Mouse (Mus musculus) midbrain, embryonic 11.5 days (tissue): Measurements from ENCODE around the gene Otor. TPM values are rescaled to one million over a fixed set of nuclear protein-coding genes. Genes with fewer than 3 reads are reported as not detected.

ENCODE experiments used
- ATAC-seq: fragments of 200-750 bp; cut with Nextera tagmentation; 2 replicates; pipeline ENCODE4 v1.8.0; 2017; ENCODE audit warnings: moderate TSS enrichment, moderate library complexity; ENCODE audit not compliant: low FRiP score
- DNase-seq: peaks from one replicate; pipeline ENCODE4 v3.0.0; 2015; ENCODE audit warnings: low spot score; ENCODE audit errors: missing footprints
- H3K27ac ChIP-seq: fragments of 300-500 bp; sonication (generic); 2 replicates; pipeline ENCODE4 v1.5.1; 2014; ENCODE audit warnings: low read depth, low read length
- H3K27me3 ChIP-seq: fragments of 300-500 bp; sonication (generic); 2 replicates; pipeline ENCODE4 v1.6.1; 2014; ENCODE audit warnings: mild to moderate bottlenecking, low read length, moderate library complexity, mixed read lengths; ENCODE audit not compliant: control insufficient read depth, insufficient read depth
- H3K36me3 ChIP-seq: fragments of 300-500 bp; sonication (generic); 2 replicates; pipeline ENCODE4 v1.6.1; 2014; ENCODE audit warnings: mild to moderate bottlenecking, low read length, moderate library complexity, mixed read lengths; ENCODE audit not compliant: control insufficient read depth, insufficient read depth
- H3K4me1 ChIP-seq: fragments of 300-500 bp; sonication (generic); 2 replicates; pipeline ENCODE4 v1.6.1; 2014; ENCODE audit warnings: low read length; ENCODE audit not compliant: control insufficient read depth, insufficient read depth
- H3K4me2 ChIP-seq: fragments of 300-500 bp; sonication (generic); 2 replicates; pipeline ENCODE4 v1.6.1; 2014; ENCODE audit warnings: mild to moderate bottlenecking, moderate library complexity
- H3K4me3 ChIP-seq: fragments of 300-500 bp; sonication (generic); 2 replicates; pipeline ENCODE4 v1.5.1; 2014; ENCODE audit warnings: low read depth, low read length
- H3K9ac ChIP-seq: fragments of 300-500 bp; sonication (generic); 2 replicates; pipeline ENCODE4 v1.6.1; 2014; ENCODE audit warnings: low read length
- H3K9me3 ChIP-seq: fragments of 300-500 bp; sonication (generic); 2 replicates; pipeline ENCODE4 v1.6.1; 2016; ENCODE audit warnings: low read length; ENCODE audit not compliant: control insufficient read depth
- WGBS: fragments of 180-500 bp; shearing (Covaris S2); extraction: QIAGEN DNeasy Blood & Tissue Kit; methylation state at CpG from one replicate; pipeline ENCODE4 v1.1.7; 2014; 5-methylcytosine and 5-hydroxymethylcytosine counted together
- polyA plus RNA-seq: library from polyadenylated mRNA; unstranded; fragments of >200 nt; fragmentation: Nextera tagmentation; extraction: Ambion mirVana; gene quantifications from 2 replicates; pipeline ENCODE4 v1.2.1, GENCODE M21; 2014

Otor gene
- 1.5 and 1.9 TPM in 2 replicates for polyA plus RNA-seq

- no peak within 1 kb of the TSS for H3K9ac ChIP-seq
- WGBS, result 79% methylated on average over 8 of the region's 8 CpGs
- no peaks in the 10 kb centered on the region for H3K36me3 ChIP-seq
- 0 out of 2 replicates have a peak, but pooled peaks cover 2% of the 10 kb centered on the region for H3K4me1 ChIP-seq
- no peak within 1 kb of the TSS for H3K27ac ChIP-seq
- H3K27me3 ChIP-seq, result no peaks in the 10 kb centered on the region
- H3K4me3 ChIP-seq, result no peak within 1 kb of the TSS
- no peak for DNase-seq
- ATAC-seq, result no peak
- H3K4me2 ChIP-seq, result no peak within 1 kb of the TSS
- H3K9me3 ChIP-seq, result no peaks in the 10 kb centered on the region
Observed at GRCm38 (mm10) chr2:143078198-143078851, at the start of gene Otor. Otor (plus strand) TSS chr2:143078473.

GRCm38 (mm10) chr2:143031283-143031682, 47.0 kb upstream of the Otor start:
- Histone ChIP-seq H3K27ac (no peak overlapping the region), H3K9me3 (no peaks in the 10 kb centered on the region), H3K9ac (no peak overlapping the region), H3K27me3 (no peaks in the 10 kb centered on the region; the same call in 1 of the 2 replicates), H3K4me2 (no peak overlapping the region), H3K36me3 (no peaks in the 10 kb centered on the region), H3K4me3 (no peak overlapping the region), H3K4me1 (peaks cover 9% of the 10 kb centered on the region)
- no peak for DNase-seq
- no peak for ATAC-seq
- WGBS, result 96% methylated on average over 1 of the region's 1 CpGs

- 19% methylated on average over 10 of the region's 10 CpGs for WGBS
- Histone ChIP-seq H3K27ac (peak overlapping the region; percentile 62), H3K4me2 (peak overlapping the region; percentile 17)
Observed at GRCm38 (mm10) chr2:143032378-143033255, 45.7 kb upstream of the Otor start.

GRCm38 (mm10) chr2:143034350-143035085, 43.8 kb upstream of the Otor start:
- 83% methylated on average over 7 of the region's 7 CpGs for WGBS

More at GRCm38 (mm10) chr2:143032378-143033255, 45.7 kb upstream of the Otor start:
- peak; percentile 90 for DNase-seq
- no peaks in the 10 kb centered on the region for H3K9me3 ChIP-seq
- H3K9ac ChIP-seq, result no peak overlapping the region
- peaks cover 9% of the 10 kb centered on the region for H3K4me1 ChIP-seq
- H3K4me3 ChIP-seq, result no peak overlapping the region
- H3K27me3 ChIP-seq, result no peaks in the 10 kb centered on the region; the same call in 1 of the 2 replicates
- peak; percentile 85 for ATAC-seq
- no peaks in the 10 kb centered on the region for H3K36me3 ChIP-seq

GRCm38 (mm10) chr2:143035086-143035593, 43.1 kb upstream of the Otor start:
- WGBS, result 79% methylated on average over 10 of the region's 10 CpGs
- DNase-seq, result no peak
- H3K27ac ChIP-seq, result no peak overlapping the region

More at GRCm38 (mm10) chr2:143034350-143035085, 43.8 kb upstream of the Otor start:
- peaks cover 9% of the 10 kb centered on the region for H3K4me1 ChIP-seq
- H3K4me3 ChIP-seq, result no peak overlapping the region
- no peak overlapping the region for H3K27ac ChIP-seq
- no peaks in the 10 kb centered on the region for H3K36me3 ChIP-seq
- no peaks in the 10 kb centered on the region for H3K9me3 ChIP-seq
- DNase-seq (no peak), ATAC-seq (no peak)
- H3K27me3 ChIP-seq, result no peaks in the 10 kb centered on the region; the same call in 1 of the 2 replicates
- H3K9ac ChIP-seq, result no peak overlapping the region
- no peak overlapping the region for H3K4me2 ChIP-seq

GRCm38 (mm10) chr2:143041596-143041995, 36.7 kb upstream of the Otor start:
- Histone ChIP-seq H3K4me1 (no peaks in the 10 kb centered on the region), H3K27ac (no peak overlapping the region), H3K36me3 (no peaks in the 10 kb centered on the region), H3K9ac (no peak overlapping the region), H3K4me3 (no peak overlapping the region), H3K9me3 (no peaks in the 10 kb centered on the region), H3K4me2 (no peak overlapping the region), H3K27me3 (no peaks in the 10 kb centered on the region)
- WGBS, result 90% methylated on average over 1 of the region's 1 CpGs
- ATAC-seq (no peak), DNase-seq (peak; percentile 47)

More at GRCm38 (mm10) chr2:143035086-143035593, 43.1 kb upstream of the Otor start:
- H3K4me1 ChIP-seq, result peaks cover 9% of the 10 kb centered on the region
- H3K9me3 ChIP-seq, result no peaks in the 10 kb centered on the region
- no peaks in the 10 kb centered on the region for H3K36me3 ChIP-seq
- H3K27me3 ChIP-seq, result no peaks in the 10 kb centered on the region; the same call in 1 of the 2 replicates
- no peak for ATAC-seq
- no peak overlapping the region for H3K9ac ChIP-seq
- no peak overlapping the region for H3K4me3 ChIP-seq
- H3K4me2 ChIP-seq, result no peak overlapping the region

- H3K4me1 ChIP-seq, result no peaks in the 10 kb centered on the region
- no peaks in the 10 kb centered on the region for H3K27me3 ChIP-seq
- no peak overlapping the region for H3K27ac ChIP-seq
- H3K4me2 ChIP-seq, result no peak overlapping the region
- peak; percentile 57; the same call in 1 of the 2 replicates for ATAC-seq
- H3K9me3 ChIP-seq, result no peaks in the 10 kb centered on the region
- no peaks in the 10 kb centered on the region for H3K36me3 ChIP-seq
- no peak overlapping the region for H3K9ac ChIP-seq
- DNase-seq, result peak; percentile 60
- H3K4me3 ChIP-seq, result no peak overlapping the region
Observed at GRCm38 (mm10) chr2:143055251-143055650, 23.0 kb upstream of the Otor start.

- no peak overlapping the region for H3K27ac ChIP-seq
- 75% methylated on average over 5 of the region's 5 CpGs for WGBS
- no peak overlapping the region for H3K4me3 ChIP-seq
- ATAC-seq (no peak), DNase-seq (peak; percentile 61)
- H3K4me2 ChIP-seq, result no peak overlapping the region
- no peaks in the 10 kb centered on the region for H3K4me1 ChIP-seq
- H3K36me3 ChIP-seq, result no peaks in the 10 kb centered on the region
- H3K9ac ChIP-seq, result no peak overlapping the region
- H3K9me3 ChIP-seq, result no peaks in the 10 kb centered on the region
- no peaks in the 10 kb centered on the region for H3K27me3 ChIP-seq
Observed at GRCm38 (mm10) chr2:143056736-143057135, 21.5 kb upstream of the Otor start.
